Mouse (Mus musculus): ENCODE results near the gene H2-Ab1.

Gene H2-Ab1

DNA sequence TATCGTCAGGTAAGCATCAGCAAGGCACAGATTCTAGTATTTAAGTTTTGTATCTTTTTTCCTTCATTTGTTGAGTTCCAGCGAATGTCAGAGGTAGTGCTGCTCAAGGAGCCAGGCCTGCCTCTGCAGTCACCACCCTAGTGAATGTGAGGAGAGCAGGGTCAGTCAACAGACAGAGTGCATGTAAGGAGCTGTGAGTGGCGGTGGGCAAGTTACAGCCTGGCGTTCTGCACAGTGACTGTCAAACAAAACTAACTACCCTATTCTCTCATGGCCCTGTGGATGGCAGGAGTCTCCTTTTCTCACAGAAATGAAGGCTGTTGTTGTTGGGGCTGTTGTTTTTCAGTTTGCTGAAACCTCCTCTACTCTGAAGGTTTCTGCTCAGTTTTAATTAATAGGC lies 27.9 kb downstream of the H2-Ab1 start:
- no peak for DNase-seq (ENCODE audit: low spot score)

DNA sequence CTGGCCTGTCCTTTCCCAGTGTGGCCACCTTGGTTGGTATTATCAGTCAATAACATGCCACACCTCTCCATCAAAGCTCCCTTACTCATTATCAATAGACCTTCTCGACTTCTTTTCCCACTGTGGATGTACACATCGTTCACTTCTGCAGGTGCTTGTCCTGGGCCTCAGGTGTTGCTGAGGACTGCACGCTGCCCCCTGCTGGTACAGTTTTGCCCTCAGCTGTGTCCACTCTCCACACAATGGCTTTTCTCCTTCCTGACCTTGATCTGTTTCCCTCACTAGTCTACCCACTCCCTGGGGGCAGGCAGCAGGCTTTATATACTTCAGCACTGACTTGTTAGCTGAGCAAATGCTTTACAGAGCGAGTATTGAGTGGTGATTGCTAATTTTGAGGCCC lies 28.4 kb downstream of the H2-Ab1 start:
- DNase-seq (ENCODE audit: low spot score): no peak

DNA sequence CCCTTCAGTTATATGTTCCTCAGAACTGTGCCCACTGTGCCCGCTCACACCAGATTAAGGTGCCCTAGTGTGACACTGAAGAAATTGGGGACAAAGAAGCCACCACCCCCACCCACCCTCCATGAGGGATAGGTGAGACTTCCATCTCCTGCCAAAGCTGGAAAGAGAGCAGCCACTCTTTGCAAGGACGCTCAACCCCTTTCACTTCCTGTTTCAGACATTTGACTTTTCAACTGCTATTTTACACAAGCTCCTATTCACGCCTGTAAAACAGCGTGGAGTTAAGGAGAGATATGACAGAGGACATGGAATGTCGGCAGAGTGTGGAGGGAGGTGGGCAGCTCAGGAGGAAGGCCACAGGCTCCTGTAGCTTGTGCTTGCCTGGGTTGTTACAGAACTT lies 29.0 kb downstream of the H2-Ab1 start:
- DNase-seq (ENCODE audit: low spot score): no peak

DNA sequence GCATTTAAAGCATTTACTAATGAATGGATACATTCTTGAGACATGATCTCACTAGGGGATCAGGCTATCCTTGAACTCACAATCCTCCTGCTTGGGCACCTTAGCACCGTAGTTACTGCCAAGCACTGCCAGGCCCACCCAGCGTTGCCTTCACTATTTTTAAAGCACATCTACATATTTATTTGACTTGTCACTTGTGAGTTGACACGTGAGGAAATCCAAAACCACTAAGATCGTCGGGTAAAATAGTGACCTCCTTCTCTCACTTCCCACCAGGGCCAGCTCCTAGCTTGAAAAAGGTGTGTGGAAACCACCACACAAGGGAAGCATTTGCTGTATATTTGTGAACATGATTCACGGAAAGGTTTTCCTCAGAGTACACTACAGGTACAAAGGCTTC lies 29.5 kb downstream of the H2-Ab1 start:
- no peak for DNase-seq (ENCODE audit: low spot score)

DNA sequence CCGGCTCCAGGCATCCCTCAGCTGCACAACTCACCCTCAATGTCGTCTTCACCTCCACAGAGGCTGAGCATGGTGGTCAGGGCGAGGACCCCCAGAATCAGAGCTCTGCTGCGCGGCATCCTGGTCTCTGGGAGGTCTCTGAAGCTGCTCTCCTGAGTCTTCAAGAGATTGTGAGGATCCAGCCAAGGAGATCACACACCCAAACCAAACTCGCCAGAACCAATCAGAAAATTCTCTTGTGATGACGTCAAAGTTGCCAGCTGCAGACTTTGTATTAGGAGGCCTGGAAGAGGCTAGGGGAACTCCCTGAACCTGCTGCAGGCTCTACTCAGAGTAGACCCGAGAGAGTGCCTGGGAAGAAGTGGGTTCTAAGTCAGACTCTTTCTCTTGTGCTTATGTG lies 30.2 kb downstream of the H2-Ab1 start, which contains the start of gene H2-Aa:
Gene H2-Aa, minus strand, starts transcription at position 176 of the 400 bp plus-strand sequence.
- DNase-seq (ENCODE audit: low spot score): no peak

DNA sequence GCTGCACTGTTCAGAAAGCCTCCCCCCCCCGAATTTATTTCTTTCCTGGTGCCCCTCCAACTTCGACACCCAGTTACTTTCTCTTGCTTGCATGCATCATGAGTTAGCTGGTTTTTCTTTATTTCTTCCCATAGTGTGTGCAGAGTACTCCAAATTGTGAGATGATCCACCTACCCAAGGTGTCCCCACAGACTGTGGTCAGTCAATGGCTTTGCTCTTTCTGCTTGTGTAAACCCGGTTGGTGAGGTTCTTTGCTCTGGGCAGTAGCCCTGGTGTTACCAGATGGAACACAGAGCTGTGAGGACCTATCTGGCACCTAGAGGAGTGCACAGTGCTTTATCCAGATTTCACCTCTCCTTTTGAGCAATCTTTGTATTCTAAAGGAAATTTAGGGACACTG lies 30.6 kb downstream of the H2-Ab1 start:
- no peak for DNase-seq (ENCODE audit: low spot score)

DNA sequence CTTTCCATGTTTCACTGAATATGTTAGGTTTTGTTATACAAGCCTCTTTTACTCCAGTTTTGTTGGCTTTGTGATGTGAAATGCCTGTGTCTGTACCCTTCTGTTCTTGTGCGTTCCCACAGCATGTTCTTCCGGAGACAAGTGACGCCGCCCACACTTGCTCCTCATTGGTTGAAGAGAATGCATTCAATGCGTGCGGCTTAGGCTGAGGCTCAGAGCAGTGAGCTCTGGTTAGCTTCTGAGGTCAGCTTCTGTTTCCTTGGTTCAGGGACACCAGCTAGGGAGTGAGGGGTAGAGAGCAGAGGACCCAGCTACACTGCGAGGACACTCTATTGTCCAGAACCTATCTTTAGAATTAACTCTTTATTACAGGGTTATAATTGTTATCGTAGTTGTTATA lies 34.1 kb downstream of the H2-Ab1 start:
- no peak for DNase-seq (ENCODE audit: low spot score)

DNA sequence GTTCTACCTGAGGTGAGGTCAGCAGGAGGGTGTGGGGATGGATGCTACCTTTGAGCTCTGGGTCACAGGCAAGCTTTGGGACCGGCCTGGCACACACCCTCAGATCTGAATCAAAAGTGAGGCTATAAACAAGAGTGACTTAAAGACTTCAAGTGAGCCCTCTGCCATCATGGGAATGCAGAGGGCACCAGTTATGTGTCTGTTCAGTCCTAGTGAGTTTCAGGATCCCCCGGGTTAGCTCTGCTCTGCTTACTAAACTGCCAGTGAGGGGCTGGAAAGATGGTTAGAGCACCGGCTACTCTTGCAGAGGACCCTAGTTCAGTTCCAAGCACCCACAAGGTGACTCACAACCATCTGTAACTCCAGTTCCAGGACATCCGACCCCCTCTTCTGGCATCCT lies 35.1 kb downstream of the H2-Ab1 start:
- no peak for DNase-seq (ENCODE audit: low spot score)

DNA sequence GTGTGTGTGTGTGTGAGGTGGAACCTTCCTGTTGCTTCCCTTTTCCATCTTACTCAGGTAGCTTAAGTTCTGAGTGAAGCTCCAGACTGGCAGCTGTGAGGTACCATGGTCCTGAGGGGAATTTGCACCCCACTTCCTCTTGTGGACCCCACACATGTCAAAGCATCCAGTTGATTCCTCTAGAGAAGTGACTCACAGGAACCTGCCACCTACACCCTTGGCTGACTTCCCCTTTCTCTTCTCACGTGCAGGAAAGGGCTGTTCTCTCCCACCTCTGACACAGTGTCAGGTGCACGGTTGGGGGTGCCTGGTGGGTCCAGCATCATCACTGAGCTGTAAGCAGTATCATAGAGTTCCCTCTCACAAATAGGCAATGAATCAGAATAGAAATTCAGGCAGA lies 36.0 kb downstream of the H2-Ab1 start:
- DNase-seq (ENCODE audit: low spot score): no peak

DNA sequence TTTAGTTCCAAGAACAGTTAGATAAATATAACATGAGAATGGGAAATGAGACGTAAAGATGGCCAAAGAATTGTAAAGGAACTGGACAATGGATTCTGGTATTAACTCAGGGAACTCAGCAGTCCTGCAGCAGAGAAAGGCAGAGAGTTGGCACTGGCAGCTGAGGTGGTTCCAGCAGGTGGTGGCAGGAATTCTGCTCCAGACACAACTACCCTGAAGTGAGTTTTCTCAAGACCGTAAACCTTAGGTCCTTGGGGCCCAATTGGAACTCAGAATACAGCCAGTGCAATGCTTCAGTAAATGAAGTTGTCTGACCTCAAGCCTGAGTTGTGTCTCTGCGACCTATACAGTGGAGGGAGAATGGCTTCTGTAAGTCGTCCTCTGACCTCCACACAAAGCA lies 36.8 kb downstream of the H2-Ab1 start:
- no peak for DNase-seq (ENCODE audit: low spot score)

DNA sequence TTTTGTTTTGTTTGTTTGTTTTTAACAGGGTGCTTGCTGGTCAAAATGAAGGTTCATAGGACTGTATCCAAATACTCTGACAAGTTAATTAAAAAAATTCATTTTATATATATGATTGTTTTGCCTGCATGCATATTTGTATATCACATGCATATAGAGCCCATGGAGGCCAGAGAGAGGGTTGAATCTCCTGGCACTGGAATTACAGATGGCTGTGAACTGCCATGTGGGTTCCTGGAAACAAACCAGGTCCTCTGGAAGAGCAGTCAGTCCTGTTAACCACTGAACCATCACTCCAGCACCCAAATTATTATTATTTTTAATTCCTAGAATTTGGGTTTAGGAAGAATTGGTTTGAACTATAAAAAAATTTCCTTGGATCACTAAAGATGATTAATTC lies 37.8 kb downstream of the H2-Ab1 start:
- DNase-seq (ENCODE audit: low spot score): no peak

DNA sequence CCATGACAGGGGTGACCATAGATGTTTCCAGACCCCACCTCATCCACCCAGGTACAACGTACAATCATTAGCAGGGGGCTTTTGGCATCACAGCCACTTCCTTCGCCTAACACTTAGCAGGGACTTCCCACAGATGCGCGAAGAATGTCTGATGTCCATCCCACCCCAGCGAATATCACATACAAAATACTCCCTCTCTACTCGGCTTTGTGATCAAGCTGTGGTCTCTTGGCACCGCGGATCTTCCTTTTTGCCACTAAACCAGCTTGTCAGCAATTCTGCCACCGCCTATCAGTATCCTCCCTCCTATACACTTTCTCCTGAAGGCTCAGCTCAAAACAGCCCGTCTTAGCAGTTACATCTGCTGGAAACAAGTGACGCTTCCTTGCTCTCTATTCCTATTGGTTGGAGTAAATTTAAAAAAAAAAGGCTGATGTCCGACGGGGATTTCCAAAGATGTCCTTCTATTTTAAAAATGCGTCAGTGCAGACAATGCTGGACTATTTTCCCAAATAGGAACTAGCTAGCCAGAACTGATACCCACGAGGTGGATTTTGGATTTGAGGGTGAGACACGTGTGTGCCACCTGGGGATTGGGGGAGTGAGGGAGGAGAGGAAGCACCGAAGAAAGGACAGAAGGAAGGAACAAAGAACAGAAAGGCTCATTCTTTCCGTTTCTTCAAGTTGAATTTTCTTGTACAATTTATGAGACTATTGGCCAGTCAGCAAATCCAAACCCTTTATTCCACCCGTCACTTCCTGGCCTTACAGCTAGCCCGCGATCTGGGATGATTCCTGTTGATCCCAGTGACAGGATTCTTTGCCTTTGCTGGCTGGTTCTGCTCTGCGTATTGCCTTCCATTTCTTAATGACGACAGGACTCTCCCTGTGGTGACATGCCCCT lies 38.7 kb downstream of the H2-Ab1 start:
- no peak for DNase-seq (ENCODE audit: low spot score)

DNA sequence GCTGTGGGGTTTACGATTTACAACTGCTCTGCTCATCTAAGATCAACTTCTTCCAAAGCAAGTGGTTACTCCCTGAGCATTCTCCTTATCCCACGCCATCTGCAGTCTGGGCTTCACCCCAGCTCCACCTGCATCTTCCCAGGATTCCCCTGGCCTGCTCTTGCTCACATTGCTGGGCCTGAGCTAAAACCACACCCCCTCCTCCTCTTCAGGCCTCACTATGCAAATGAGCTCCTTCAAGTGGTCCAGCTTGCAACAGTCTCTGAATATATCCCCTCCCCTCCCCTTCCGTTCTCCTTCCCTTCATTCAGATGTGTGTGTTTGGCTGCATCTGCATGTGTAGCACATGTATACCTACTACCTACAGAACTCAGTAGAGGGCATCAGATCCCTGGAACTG lies 41.9 kb downstream of the H2-Ab1 start:
- no peak for DNase-seq (ENCODE audit: low spot score)

DNA sequence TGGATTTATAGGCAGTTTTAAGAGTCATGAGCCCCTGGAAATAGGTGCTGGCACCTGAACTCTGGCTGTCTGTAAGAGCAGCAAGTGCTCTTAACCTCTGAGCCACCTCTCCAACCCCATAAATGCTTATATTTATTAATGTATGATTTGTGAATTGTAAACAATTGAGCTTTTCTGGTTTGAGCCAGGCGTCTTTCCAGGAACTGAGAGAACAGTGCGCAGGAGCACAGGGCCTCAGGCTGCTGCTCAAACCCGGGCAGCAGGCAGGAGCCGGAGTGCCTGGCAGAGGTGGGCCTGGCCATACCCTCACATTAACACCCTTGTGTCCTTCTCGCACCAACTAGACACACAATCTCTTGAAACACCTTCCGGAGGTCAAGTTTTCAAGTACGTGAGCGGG lies 42.6 kb downstream of the H2-Ab1 start:
- no peak for DNase-seq (ENCODE audit: low spot score)

DNA sequence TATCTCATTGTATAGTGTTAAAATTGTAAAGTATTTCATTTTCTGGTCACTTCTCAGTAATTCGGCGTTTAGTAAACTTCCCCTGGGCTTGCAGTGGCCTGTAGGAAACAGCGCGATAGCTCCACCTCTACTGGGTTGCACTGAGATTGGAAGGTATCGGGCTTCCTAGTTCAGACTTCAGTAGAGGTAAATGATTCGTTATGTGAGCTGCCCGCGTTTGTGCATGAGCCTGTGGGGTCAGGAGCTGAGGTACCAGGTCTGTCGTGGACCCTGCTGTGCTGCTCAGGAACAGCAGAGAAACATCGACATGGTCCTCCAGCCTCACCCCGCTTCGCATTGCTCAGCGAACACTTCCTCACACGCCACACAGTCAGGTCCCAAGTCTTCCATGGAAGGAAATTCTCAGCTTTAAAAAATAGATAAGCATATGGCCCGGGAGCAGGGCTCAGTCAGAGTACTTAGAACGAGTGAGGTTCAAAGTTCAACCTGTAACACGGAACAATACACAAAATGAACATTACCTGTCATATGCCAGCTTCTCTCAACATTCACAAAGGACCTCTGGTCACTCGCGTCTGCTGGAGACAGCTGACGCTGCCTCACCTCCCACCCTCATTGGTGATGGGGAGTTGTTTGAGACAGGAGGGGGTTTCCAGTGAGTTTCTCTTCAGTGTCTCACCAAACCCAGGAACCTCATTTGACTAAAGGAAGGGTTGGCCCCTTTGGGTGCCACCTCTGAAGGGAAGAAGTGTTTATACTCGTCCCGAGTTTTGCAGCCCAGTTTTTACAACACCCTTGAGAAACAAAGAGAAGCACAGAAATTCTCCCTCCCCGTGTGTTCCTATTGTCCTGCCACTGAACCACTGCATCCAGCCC lies 43.4 kb downstream of the H2-Ab1 start:
- DNase-seq (ENCODE audit: low spot score): no peak

DNA sequence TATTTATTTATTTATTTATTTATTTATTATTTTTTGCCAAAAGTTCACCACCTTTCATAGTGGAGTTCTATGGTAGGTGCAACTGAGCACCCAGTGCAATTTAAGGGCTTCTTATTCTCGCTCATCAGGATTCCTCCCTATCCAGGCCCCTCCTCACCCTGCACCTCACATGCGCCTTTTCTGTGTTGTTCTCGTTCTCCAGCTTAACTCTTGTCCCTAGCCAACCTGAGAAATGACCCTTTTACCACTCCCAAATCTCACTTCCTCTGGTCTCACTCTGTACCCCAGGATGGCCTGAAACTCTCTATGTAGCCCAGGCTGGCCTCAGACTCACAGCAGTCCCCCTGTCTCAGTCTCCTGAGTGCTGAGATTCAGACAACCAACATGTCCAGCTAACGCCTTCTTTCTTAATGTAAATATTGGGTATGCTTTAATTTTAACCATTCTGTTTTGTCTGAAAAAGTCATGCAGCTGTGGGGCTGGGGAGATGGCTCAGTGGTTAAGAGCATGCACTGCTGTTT lies 44.2 kb downstream of the H2-Ab1 start:
- DNase-seq (ENCODE audit: low spot score): no peak

DNA sequence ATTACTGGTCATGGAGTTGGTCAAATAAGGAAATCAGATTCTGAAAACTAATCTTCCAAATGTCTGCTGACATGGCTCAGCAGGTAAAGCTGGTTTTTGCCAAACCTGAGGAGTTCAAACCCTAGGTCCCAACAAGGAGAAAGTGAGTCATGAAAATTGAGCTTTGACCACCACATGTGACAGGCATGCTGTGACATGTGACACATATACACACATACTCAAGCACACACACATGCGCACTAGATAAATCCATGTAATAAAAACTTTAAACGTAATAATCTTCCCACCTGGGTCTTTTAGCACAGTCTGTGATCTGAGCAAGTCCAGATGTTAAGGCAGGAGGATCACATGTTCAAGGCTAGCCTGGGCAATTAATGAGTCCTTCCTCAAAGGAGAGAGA lies 46.3 kb downstream of the H2-Ab1 start:
- no peak for DNase-seq (ENCODE audit: low spot score)

DNA sequence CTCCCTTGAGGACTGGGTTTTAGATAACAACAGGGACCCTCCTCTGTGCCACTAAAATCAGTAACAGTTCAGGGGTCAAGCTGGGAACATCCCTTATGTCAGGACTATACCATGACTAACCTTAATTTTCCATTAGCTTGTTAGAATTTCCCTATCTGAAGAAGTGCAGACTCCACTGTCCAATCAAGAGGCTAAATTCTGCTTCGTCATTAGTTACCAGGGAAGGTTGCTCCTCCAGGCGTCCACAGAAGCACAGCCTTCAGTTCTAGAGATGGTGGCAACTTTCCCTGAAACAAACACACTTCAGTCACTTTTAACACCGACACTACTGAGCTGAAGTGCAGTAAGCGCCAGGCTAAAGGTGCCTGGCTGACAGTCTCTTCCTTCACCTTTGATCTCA lies 47.3 kb downstream of the H2-Ab1 start:
- no peak for DNase-seq (ENCODE audit: low spot score)

DNA sequence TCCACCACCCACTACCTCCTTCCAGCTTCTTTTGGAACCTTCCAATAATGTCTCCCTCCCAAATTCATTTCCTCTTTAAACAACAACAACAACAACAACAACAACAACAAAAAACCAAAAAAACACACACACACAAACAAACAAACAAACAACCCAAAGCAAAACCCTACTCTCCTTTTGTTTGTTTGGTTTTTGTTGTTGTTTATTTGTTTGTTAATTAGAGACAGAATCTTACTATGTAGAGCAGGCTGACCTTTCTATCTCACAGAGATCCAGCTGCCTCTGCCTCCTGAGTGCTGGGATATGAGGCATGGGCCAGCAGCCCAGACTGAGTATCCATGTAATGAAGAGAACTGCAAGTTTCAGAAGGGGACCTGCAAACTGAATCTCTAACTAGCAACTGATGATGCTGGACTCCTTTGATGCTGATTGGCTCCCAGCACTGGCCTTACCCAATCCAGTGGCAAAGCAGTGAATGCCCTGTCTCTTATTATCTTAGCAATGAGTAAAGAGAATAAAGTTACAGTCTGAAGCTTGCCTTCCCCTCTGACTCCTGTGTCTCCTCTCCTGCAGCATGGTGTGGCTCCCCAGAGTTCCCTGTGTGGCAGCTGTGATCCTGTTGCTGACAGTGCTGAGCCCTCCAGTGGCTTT lies 48.0 kb downstream of the H2-Ab1 start, which contains the start of gene H2-Eb1:
Gene H2-Eb1, plus strand, starts transcription at position 488 of the 651 bp plus-strand sequence.
- DNase-seq (ENCODE audit: low spot score): no peak

DNA sequence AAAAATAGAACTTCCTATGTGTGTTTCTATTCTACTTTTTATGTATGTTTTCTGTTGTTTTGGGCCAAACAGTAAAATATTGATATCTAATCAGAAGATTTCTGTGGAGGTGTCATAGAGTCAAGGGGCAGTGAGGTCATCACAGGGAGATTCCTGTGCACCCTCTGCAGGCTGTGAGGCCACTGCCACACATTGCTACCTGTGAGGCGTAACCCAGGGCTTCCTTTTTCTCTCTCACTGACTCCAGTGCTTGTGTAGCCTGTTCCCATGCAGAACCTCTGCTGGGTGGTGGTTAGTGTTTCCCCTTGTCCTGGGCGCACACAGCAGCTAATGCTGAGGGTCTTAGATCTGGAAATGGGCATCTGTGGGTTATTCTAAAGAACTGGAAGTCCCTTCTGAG lies 48.9 kb downstream of the H2-Ab1 start:
- DNase-seq (ENCODE audit: low spot score): no peak

DNA sequence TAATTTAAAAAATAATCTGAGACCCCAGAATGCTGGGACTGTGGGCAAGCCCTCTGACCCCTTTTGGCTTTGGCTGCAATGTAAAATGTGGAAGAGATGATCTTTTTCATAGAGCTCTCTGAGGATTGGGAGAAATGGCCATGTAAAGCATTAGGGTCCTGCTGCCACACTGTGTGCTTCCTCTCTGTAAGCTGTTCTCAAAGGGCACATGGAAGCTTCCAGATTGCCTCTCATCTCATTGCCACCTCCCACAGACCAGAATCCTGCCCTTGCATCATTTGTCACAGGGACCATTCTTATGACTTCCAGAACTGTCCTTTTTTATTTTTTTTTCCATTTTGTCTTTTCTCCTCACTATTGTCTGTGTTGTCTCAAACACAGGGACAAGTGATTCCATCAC lies 49.7 kb downstream of the H2-Ab1 start:
- DNase-seq (ENCODE audit: low spot score): no peak

DNA sequence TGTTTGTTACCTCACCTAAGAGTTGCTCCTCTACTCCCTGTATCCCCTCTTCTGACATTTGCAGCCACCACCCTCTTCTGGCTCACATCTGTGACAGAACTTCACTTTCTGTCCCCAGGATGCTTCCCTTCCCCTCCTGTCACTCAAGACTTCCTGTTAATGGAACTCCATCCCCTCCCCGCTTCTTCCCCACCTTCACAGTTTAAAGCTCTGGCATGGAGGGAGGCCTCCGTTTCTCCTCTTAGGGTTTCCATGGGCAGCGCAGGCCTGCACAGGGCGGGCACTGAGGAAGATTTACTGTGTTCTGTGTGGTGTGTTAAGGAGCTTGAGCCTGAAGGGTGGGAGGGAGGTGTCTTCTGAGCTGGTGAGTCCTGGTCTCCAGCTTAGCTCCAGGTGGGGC lies 50.7 kb downstream of the H2-Ab1 start:
- DNase-seq (ENCODE audit: low spot score): no peak
